18 mouse cellular contexts compared by ENCODE assay signal in the genomic region with DNA sequence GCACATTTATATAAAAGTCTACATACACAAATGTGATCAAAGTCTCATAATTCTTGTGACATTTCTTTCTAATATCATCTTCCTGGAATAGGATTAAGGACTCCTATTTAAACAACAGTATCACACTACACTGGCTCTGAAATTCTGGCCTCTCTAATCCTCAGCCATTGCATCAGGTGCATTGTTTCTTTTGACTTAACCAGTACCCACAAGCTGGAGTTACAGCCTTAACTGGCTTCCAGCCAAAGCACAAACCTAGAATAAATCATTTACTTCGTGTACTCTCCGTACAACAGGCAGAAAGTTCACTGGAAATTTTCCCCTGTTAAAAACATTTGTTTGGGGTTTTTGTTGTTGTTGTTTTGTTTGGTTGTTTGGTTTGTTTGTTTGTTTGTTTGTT.
DNase-seq lines count a peak whose midpoint lies in the region; ATAC-seq lines count a peak whose summit lies in the region.
"Had no signal": no experiment of that assay in that cellular context is flagged by ENCODE, and none has a peak within 500 bp of the region (broad histone marks: within the 10 kb centered on the region; RNA-seq: fewer than 3 reads in every experiment).

No protein-coding gene starts in this region.

- DNase-seq in kidney, adult 8-10 months, result peak; percentile 37 to 59
- peak; percentile 18 for DNase-seq in 416B (ENCODE audit: low read depth)
- DNase-seq in kidney, postnatal 36 days, result peak; percentile 57 to 81
- DNase-seq: adrenal gland, adult 8-10 months; B cell, adult 2 months; cerebellum, adult 2 months; cerebellum, postnatal 10 days; heart, adult 18-20 months; heart, postnatal 10 days; heart, postnatal 4 days had no signal

- no peaks in the 10 kb centered on the region for H3K36me3 ChIP-seq in kidney, embryonic 14.5 days (ENCODE audit: control insufficient read depth, insufficient read depth, low read length)
- no peaks in the 10 kb centered on the region for H3K36me3 ChIP-seq in kidney, embryonic 16.5 days (ENCODE audit: insufficient read depth, low read length)
- no peaks in the 10 kb centered on the region for H3K36me3 ChIP-seq in midbrain, embryonic 13.5 days
- H3K36me3 ChIP-seq: forebrain, embryonic 15.5 days; G1E; heart, embryonic 10.5 days; hindbrain, embryonic 12.5 days had no signal

- no peak overlapping the region for H3K27ac ChIP-seq in kidney, embryonic 14.5 days (ENCODE audit: low read depth, low read length)
- H3K27ac ChIP-seq in kidney, embryonic 16.5 days (ENCODE audit: low read length), result no peak overlapping the region
- no peak overlapping the region for H3K27ac ChIP-seq in midbrain, embryonic 13.5 days
- H3K27ac ChIP-seq: forebrain, embryonic 15.5 days; heart, embryonic 10.5 days; hindbrain, embryonic 12.5 days had no signal

- no peaks in the 10 kb centered on the region for H3K27me3 ChIP-seq in kidney, embryonic 14.5 days (ENCODE audit: control insufficient read depth, insufficient read depth, low read length)
- H3K27me3 ChIP-seq in kidney, embryonic 16.5 days (ENCODE audit: insufficient read depth, low read length), result no peaks in the 10 kb centered on the region
- no peaks in the 10 kb centered on the region for H3K27me3 ChIP-seq in midbrain, embryonic 13.5 days
- H3K27me3 ChIP-seq: forebrain, embryonic 15.5 days; hindbrain, embryonic 12.5 days had no signal

- no peak for ATAC-seq in kidney, embryonic 14.5 days (ENCODE audit: low FRiP score, low TSS enrichment)
- ATAC-seq in kidney, embryonic 16.5 days (ENCODE audit: low FRiP score, low TSS enrichment), result peak; percentile 54; the same call in 1 of the 2 replicates
- no peak for ATAC-seq in midbrain, embryonic 13.5 days
- ATAC-seq: CD4-positive, CD25-positive, alpha-beta regulatory T cell, adult 4 months; forebrain, embryonic 15.5 days had no signal

- H3K4me1 ChIP-seq in kidney, embryonic 14.5 days (ENCODE audit: control insufficient read depth, insufficient read depth, low read length), result no peaks in the 10 kb centered on the region
- no peaks in the 10 kb centered on the region for H3K4me1 ChIP-seq in kidney, embryonic 16.5 days (ENCODE audit: insufficient read depth, low read length)
- no peaks in the 10 kb centered on the region for H3K4me1 ChIP-seq in midbrain, embryonic 13.5 days (replicated peaks)
- H3K4me1 ChIP-seq: forebrain, embryonic 15.5 days; heart, embryonic 10.5 days; hindbrain, embryonic 12.5 days had no signal

- H3K9ac ChIP-seq in kidney, embryonic 14.5 days (ENCODE audit: low read depth, low read length), result no peak overlapping the region
- no peak overlapping the region for H3K9ac ChIP-seq in kidney, embryonic 16.5 days (replicated peaks; ENCODE audit: low read length)
- H3K9ac ChIP-seq in midbrain, embryonic 13.5 days (replicated peaks), result no peak overlapping the region
- H3K9ac ChIP-seq: forebrain, embryonic 15.5 days; hindbrain, embryonic 12.5 days had no signal

- H3K4me2 ChIP-seq in kidney, embryonic 14.5 days (replicated peaks; ENCODE audit: low read depth, low read length), result no peak overlapping the region
- no peak overlapping the region for H3K4me2 ChIP-seq in kidney, embryonic 16.5 days (replicated peaks; ENCODE audit: low read depth, low read length)
- H3K4me2 ChIP-seq in midbrain, embryonic 13.5 days (replicated peaks), result no peak overlapping the region
- H3K4me2 ChIP-seq: forebrain, embryonic 15.5 days; hindbrain, embryonic 12.5 days had no signal

- H3K4me3 ChIP-seq in kidney, embryonic 14.5 days (ENCODE audit: low read length), result no peak overlapping the region
- no peak overlapping the region for H3K4me3 ChIP-seq in kidney, embryonic 16.5 days (ENCODE audit: low read length)
- H3K4me3 ChIP-seq in midbrain, embryonic 13.5 days (replicated peaks), result no peak overlapping the region
- H3K4me3 ChIP-seq: forebrain, embryonic 15.5 days; heart, embryonic 10.5 days; hindbrain, embryonic 12.5 days had no signal

- 39% methylated on average over 2 of the region's 2 CpGs for WGBS in kidney, embryonic 14.5 days
- WGBS in kidney, embryonic 16.5 days, result 42% methylated on average over 2 of the region's 2 CpGs
- whole genome bisulfite sequencing in midbrain, embryonic 13.5 days, result 81% methylated on average over 2 of the region's 2 CpGs

- no peaks in the 10 kb centered on the region for H3K9me3 ChIP-seq in kidney, embryonic 14.5 days (ENCODE audit: control insufficient read depth, low read length)
- no peaks in the 10 kb centered on the region for H3K9me3 ChIP-seq in kidney, embryonic 16.5 days (ENCODE audit: low read length)
- H3K9me3 ChIP-seq in midbrain, embryonic 13.5 days, result no peaks in the 10 kb centered on the region
- H3K9me3 ChIP-seq: forebrain, embryonic 15.5 days; G1E; heart, embryonic 10.5 days; hindbrain, embryonic 12.5 days had no signal

Comparison
In these comparisons a context has a peak if more than half of its experiments do, and no peak if none do; other contexts are left out.
1. DNase-seq: peak in every context shown above with its lines; median percentile 69 in kidney, postnatal 36 days; 48 in kidney, adult 8-10 months; 18 in 416B.